Mouse (Mus musculus) gastrocnemius, adult 8-10 months (tissue): Measurements from ENCODE around the gene Gatad2b. TPM values are rescaled to one million over a fixed set of nuclear protein-coding genes. Genes with fewer than 3 reads are reported as not detected.
"Not testable (repeated sequence)": the region's sequence is repeated elsewhere in the genome, so short reads cannot be mapped to it uniquely, and the experiment has no call there.

Experiments used
- DNase-seq, 2 experiments: peaks; one replicate each; pipeline ENCODE4 v3.0.0; 2022; ENCODE audit warnings: low spot score in 2 of 2
- total RNA-seq, 4 experiments: library from RNA; stranded (reverse); gene quantifications; 2 replicates each; pipeline ENCODE4 v1.2.4; 2022

Gatad2b gene
- total RNA-seq, 4 experiments from 2014 or later: 55.0 to 69.8 (median 62.6) TPM

DNA sequence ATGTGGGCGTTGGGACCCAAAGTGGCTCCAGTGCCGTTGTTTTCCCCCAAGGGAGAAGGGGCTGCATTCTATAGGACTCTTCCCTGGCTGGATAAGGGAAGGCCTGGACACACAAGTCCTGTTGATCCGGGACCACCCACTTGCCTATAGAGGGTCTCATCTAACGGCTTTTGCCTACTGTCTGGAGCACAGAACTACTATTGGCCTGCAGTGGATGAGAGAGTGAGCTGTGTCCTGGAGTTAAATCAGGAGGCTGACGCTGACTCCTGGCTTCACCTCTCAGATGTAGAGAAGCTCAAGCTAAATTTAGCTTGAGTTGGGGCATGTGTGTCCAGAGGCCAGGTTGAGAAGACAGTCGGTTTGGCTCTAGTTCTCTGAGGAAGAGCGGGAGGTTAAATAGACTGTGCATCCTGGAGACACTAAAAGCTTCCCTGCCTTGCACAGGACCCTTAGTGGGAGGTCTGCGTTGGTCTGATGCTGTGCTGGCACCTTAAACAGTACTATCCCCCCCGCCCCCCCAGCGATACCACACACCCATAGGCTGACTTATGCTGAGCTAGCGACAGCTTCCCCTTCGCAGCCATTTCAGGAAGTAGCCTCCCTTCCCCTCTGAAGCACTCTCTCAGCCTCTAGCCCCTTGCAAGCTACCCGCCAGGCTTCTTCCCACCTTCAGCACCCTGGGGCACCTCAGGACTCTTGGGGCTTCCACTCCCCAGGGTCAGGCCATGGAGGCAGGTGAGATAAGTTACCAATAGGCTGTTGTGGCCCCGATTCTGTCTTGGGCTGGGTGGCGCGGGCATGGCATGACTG lies 26.8 kb upstream of the Gatad2b start:
- peak; percentile 55 to 68 for DNase-seq

DNA sequence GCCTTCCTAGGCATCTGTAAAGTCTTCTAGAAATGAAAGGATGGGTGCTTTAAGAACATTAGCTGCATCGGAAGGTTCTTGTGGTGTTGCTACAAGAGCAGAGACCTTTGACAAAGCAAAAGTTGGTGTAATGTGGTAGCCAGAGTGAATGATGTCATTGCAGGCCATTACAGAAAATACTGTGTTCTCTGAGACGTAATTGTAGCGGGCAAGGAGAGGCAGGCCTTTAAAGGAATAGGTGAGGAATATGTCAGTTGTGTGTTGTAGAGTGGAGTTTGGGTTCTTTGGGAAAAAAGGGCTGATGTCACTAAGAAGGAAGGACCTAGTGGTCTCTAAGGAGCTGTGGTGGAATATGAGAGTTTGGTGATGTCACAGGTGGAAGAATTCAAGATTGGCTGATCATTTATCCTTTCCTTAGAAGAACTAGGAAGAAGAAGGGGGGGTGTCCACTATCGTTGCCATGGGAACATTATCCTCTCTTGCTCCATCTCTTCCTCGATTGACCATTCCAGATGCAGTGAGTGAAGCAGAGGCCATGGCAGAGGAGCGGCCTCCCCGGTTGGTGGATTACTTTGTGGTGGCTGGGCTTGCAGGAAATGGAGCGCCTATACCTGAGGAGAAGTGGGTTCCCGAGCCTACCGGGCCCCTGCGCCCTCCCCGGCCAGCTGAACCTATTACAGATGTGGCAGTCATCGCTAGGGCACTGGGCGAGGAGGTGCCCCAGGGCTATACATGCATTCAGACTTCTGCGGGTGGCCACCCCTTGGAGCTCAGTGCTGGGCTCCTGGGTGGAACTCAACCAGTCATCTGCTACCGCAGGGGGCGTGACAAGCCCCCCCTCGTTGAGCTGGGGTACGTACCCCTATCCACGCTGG lies 25.8 kb upstream of the Gatad2b start:
- DNase-seq: no peak

DNA sequence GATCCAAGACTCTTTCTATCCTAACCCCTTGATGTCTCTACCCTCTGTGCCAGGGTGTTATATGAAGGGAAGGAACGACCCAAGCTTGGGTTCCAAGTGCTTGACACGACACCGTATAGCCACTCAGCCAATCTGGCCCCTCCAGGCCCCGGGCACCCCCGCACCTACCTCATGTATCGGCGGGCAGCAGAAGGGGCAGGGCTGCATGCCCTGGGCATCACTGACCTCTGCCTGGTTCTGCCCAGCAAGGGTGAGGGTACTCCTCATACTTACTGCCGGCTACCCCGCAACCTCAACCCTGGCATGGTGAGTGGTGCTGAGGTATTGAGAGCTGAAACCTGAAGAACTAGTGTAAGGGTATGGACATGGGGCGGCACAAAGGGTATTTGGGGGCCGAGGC lies 24.8 kb upstream of the Gatad2b start:
- DNase-seq: no peak

DNA sequence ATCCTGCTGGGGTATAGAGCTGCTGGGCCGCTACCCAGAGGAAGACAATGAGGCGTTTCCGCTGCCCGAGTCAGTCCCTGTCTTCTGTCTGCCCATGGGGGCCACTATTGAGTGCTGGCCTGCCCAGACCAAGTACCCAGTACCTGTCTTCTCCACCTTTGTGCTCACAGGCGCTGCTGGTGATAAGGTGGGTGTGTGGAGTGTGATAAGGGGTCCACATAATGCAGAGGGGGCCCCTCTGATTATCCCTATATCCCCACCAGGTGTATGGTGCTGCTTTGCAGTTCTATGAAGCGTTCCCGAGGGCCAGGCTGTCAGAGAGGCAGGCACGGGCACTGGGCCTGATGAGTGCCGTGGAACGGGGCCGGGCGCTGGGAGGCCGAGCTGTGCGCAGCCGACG lies 24.0 kb upstream of the Gatad2b start:
- no peak for DNase-seq

DNA sequence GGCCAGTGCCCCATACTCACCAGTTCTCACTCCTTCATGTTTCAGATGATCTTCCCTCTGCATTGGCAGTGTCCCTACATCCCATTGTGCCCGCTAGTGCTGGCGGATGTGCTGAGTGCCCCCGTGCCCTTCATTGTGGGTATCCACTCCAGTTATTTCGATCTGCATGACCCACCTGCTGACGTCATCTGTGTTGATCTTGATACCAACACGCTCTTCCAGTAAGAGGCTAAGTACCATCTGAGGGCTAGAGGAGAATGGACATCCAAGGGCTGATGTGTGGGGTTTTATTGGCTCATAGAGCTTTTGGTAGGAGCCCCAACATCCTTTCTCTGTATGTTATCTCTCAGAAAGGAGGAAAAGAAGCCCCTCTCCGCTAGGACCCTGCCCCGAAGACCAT lies 22.2 kb upstream of the Gatad2b start:
- no peak for DNase-seq

DNA sequence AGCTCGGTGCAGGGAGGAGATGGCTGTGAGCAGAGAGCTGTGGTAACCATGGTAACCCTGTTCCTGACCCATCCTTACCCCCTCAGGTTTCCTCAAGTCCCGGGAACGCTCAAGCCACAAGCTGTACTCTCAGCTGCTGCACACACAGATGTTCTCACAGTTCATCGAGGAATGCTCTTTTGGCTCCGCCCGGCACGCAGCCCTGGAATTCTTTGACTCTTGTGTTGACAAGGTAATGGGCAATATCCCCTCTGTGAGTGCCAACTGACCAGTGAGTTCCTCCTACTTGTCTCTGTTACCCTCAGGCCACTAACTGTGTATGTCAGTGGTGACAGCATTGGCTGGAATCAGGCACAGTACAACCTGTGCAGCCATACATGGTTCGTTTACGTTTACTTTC lies 20.8 kb upstream of the Gatad2b start:
- DNase-seq: no peak

DNA sequence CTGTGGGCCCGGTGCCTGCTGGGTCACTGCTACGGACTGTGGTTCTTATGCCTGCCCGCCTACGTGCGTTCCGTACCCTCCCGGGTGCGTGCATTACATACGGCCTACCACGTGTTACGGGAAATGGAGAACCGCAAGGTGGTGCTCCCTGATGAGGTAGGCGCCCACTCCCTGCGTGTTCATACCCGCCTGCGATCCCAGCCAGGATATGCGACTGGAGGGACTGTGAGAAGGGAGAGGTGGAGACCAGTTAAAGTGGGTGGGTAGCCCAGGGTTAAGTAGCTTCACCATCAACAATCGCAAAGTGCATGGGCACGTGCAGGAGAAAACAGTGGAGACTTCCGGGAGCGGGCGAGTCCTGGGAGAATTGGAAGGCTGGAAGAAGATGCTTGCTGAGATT lies 19.1 kb upstream of the Gatad2b start:
- DNase-seq: no peak

DNA sequence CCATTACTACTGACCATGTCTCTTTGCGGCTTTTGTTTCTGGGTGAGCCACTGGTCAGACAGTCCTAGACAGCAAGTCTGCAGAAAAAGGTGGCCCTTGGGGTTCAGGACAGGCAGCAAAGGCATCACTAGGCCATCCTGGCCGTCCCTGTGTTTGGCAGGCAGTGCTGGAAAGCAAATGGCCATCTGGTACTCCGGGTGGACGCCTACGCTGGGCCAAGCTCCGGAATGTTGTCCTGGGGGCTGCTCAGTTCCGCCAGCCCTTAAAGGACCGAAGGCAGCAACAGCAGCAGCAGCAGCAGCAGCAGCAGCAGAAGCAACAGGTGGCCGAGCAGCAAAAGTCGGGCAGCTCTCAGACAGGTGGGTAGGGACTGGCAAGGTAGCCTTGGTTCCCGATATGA lies 17.7 kb upstream of the Gatad2b start:
- no peak for DNase-seq

DNA sequence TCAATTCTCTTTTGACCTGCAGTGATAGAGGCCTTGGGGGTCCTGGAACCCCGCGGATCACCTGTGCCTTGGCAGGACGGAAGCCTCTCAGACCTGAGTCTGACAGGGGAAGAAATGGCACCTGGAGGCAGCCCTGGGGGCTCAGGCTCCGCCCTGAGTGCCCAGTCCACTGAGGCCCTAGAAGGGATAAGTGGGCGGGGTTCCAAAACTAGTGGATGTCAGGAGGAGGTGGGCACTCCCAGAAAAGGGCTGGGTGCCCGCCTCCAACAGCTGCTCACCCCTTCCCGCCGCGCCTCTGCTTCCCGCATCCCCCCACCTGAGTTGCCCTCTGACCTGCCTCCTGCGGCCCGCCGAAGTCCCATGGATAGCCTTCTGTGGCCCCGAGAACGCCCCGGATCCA lies 16.1 kb upstream of the Gatad2b start:
- no peak for DNase-seq

DNA sequence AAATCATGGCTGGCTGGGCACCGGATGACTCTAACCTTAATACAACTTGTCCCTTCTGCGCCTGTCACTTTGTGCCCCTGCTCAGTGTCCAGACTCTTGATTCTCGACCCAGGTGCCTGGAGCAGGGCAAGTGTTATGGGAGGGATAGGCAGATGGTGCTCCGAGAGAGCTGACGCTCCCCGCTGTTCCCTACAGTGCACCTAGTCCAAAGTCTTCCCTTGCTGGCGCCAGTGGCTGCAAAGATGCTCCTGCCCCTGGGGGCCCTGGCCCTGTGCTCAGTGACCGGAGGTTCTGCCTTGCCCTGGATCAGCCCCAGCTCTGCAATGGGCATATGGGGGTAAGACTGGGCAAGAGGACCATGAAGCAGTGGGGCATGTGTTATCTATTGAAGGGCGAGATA lies 15.2 kb upstream of the Gatad2b start:
- no peak for DNase-seq

DNA sequence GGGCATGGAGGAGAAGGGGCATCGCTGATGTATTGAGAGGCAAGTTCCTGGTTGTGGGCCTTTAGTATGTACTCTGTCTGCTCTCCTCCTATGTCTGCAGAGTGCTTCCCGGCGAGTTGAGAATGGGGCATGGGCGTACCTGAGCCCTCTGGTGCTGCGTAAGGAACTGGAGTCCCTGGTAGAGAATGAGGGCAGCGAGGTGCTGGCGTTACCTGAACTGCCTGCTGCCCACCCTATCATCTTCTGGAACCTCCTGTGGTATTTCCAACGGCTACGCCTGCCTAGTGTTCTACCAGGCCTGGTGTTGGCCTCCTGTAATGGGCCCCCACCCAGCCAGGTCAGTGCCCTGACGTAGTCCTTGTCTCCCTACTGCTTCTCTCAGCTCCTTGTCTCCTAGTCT lies 14.8 kb upstream of the Gatad2b start:
- no peak for DNase-seq

DNA sequence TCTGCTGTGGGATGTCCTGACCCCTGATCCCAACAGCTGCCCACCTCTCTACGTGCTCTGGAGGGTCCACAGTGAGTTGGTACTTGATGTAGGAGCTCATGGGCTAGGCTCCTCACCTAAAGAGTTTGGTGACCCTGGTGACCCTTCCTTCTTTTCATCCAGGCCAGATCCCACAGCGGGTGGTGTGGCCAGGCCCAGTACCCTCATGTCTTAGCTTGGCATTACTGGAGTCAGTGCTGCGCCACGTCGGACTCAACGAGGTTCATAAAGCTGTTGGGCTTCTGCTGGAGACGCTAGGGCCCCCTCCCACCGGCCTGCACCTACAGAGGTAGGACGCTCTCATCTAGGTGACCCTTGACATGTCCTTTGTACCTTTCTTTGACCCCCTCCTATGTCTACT lies 13.8 kb upstream of the Gatad2b start:
- DNase-seq: no peak

DNA sequence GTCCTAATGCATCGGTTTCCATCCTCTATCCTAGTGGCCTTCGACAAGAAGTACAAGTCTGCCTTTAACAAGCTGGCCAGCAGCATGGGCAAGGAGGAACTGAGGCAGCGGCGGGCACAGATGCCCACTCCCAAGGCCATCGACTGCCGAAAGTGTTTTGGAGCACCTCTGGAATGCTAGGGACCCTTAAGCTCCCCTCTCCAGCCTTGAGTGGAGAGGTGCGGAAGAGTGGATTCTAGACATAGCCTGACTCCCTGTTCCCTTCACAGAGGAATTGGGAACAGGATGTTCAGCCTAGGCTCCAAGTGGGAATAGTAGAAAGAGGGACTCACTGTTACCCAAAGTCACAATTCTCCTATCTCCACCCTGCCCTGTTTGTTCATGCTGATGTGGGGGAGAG lies 13.2 kb upstream of the Gatad2b start:
- DNase-seq: no peak

DNA sequence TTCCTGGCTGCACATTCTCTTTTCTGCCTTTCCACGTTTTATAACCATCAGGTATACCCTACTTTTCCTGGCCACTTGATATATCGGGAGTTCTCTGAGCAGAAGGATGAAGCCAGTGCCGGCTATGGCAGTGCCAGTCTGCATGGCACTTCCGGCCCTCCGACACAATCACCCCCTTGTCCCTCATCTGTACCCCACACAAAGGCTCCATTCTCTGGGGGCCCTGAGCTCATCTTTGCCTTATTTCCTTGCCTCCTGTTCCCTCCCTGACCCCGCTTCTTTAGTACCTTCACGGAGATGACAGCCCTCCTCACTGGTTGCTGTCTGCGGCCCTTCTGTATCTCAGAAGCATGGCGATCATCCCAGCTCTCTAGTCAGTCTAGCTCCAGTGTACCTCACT lies 12.3 kb upstream of the Gatad2b start:
- no peak for DNase-seq

DNA sequence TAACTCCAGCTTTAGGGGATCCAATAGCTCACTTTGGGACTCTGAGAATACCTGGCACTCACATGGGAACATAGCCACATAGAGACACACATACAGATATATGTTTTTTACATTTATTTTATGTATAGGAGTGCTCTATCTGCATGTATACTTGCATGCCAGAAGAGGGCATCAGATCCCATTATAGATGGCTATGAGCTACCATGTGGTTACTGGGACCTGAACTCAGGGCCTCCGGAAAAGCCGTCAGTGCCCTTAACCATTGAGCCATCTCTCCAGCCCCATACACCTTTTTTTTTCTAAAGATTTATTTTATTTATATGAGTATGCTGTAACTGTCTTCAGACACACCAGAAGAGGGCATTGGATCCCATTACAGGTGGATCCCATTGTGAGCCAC lies 8.8 kb upstream of the Gatad2b start:
- no peak for DNase-seq

DNA sequence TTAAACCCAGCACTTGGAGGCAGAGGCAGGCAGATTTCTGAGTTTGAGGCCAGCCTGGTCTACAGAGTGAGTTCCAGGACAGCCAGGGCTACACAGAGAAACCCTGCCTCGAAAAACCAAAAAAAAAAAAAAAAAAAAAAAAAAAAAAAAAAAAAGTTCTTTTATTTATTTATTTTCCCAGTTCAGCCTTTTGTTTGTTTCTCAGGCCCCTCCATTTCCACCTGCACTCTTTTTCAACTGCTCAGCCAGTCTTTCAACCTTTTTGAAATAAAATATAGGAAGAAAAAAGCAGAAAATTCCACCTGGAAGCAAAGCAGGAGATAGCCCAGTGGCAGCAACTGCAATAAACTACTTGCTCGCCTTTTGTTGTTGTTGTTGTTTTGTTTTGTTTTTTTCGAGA lies 3.6 kb upstream of the Gatad2b start:
- DNase-seq: not testable (repeated sequence)

DNA sequence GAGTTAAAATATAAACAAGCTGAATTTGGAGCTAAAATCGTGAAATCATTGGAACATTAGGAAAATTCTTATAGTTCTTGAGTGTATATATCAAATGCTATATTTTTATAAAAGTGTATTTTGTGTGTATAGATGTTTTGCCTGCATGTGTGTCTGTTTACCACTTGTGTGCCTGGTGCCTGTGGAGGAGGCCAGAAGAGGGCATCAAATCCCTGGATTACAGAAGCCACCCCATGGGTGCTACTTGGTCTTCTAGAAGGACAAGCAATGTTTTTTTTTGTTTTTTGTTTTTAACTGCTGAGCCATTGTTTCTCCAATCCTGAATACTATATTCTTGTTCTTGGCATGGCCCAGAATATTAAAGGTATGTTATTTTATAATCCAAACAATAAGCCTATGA lies 2.4 kb upstream of the Gatad2b start:
- no peak for DNase-seq

DNA sequence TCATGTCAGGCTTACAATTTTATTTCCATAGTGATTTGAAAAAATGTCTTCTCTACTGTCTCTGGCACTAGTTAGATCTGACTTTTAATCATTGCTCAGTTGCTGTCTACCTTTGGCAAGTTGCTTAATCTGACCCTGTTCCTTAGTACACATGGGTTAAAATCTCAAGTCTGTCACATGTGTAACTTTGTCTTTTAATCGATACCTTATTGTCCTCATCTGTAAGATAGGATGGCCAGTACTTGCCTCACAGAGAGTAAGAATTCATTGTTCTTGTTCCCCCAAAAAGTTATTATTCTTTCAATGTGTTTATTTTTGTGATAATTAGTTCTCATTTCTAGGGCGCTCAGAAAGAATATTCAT lies 1.0 kb upstream of the Gatad2b start:
- no peak for DNase-seq

DNA sequence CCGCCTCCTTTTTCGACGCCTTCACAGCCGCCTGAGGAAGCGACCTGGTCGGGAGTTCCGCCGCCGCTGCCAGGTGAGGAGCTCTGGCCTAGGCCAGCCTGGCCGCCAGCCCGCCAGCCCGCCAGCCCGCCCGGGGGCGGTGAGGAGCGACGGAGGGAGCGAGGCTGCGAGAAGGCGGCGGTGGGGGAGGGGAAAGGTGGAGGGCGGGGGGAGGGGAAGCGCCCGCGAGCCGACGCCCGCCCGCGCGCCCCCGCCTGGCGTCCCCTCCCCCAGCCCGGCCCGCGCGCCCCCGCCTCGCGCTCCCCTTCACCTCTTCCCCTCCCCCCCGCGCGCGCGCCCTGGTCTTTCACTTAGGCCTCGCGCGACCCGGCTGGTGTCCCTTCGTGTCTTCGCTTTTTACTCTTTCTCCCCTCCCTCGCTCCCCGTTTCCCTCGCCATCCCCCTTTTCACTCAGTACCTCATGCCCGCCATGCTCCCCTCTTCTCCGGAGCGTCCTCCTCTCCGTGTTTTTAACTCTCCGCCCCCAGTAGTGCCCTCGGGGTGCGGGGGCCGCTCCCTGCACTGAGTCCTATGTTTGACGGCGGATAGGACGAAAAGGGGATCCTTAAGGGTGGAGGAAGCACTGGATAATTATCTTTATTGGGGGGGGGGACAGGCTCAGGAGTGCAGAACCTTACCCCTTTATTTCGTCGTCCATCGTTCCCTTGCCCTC lies 530 bp downstream of the Gatad2b start:
- peak; percentile 19 to 24 for DNase-seq

DNA sequence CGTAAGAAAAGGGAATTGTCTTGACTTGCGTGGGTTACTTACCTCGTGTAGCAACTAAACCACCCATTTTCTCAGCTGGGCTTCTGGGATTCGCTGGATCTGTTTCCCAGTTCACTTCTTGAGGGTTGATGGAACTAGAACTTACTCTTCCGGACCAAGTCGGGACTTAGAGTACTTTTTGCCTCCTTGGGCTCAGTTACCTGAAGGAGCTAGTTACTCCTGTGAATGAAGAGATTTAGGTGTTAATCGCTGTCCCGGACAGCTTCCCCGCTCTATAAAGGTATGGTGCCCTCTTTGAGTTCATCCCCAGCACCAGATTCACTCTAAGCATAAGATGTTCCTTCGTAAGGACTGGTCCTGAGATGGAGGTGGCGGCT lies 1.1 kb downstream of the Gatad2b start:
- DNase-seq: no peak

DNA sequence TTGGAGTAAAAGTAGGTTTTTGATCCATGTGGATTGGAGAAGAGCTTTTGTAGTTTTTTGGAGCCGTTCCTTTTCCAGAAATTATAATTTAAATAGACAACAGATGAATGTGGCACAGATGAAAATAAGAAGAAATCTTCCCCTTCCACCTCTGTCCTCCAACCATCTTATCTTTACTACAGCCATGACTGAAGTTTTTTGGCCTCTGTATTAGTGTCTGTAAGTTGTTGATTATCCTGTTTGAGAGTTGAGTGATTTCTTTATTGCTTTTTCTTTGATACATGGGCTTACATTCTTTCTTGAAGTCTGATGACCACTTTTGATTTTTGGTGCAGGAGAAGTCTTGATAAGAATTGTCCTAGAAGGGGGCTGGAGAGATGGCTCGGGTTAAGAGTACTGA lies 1.7 kb downstream of the Gatad2b start:
- no peak for DNase-seq

DNA sequence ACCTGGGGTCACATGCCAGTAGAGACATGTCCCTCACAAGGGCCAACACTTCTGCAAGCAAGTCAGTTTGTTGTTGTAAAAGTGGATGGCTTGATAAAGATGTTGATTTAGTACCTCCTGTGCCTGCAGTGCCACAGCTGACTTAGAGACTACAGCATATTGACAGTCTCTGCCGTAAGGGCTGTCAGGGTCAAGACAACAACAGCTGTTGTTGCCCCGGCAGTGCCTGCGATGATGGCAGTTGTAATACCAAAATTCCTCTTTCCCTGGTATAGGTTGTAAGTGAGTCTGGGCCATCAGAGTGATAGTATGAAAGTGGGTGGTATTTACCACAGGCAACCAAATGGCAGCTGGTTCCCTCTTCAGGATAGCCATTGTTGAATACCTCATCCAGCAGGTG lies 12.8 kb downstream of the Gatad2b start:
- DNase-seq: no peak
